Mouse (Mus musculus): ENCODE results near the gene Wdr49.

GRCm38 (mm10) chr3:75521314-75521713 lies 39.4 kb upstream of the Wdr49 start:
- TF ChIP-seq POLR2A (IDR thresholded peaks at IDR 0.05; ENCODE audit: borderline replicate concordance, insufficient read depth, low read length) (no peak), CTCF (IDR thresholded peaks at IDR 0.05; ENCODE audit: borderline replicate concordance, insufficient read depth, low read depth, low read length) (no peak)
